Mouse (Mus musculus) adrenal gland, postnatal 36 days (tissue): ENCODE measurements at regions not wholly inside any gene's neighbourhood (a gene's known extent, or its start where the extent isn't known, plus 50 kb on each side); places are given as distances from the start of the nearest gene placed in this dataset.

ENCODE experiments used
- DNase-seq, 2 experiments: peaks; one replicate each; pipeline ENCODE4 v3.0.0; 2021; ENCODE audit warnings: mixed read lengths in 1 of 2

- no peak for DNase-seq
Measured at GRCm38 (mm10) chr1:128723843-128724242, 131.8 kb upstream of the Cxcr4 start.

- no peak for DNase-seq
Measured at GRCm38 (mm10) chr1:128722061-128722471, 130.0 kb upstream of the Cxcr4 start.

DNA sequence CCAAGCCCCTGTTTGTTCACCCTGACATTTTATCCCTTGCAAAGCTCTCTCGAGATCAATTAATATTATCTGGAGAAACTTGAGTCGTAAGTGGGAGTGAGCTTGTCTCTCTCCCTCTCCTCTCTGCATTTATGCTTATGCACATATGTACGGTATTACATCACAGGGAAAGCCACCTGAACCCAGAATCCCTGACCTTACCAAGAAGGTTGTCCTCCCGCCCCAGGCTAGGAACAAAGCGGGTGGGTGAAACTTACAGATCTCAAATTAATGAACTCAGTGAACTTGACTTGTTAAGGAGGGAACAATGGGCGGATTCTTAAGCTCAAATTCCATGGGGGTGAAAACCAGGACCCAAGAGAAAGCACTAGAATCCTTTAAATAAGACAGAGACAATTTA is 122.8 kb upstream of the Cxcr4 start:
- DNase-seq = no peak

- no peak for DNase-seq
Measured at GRCm38 (mm10) chr1:128712876-128713275, 120.8 kb upstream of the Cxcr4 start.

DNA sequence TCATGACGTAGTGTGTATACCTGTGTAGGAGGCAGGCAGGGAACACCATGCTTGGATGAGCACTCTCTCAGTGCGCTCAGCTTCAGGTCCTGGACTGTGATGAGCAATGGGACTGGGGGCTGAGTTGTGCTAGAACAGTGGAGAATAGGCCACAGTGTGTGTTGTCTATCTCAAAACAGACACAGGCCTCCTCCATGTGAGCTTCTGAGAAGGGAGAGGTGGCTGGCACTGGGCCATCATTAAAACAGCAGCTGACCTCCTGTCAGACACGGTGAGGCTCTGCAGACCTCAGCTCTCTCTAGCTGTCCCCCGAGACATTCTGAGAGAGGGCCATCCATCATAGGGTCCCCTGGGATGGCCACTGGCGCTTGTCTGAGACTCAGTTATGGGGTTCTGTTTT is 119.0 kb upstream of the Cxcr4 start:
- no peak for DNase-seq

DNA sequence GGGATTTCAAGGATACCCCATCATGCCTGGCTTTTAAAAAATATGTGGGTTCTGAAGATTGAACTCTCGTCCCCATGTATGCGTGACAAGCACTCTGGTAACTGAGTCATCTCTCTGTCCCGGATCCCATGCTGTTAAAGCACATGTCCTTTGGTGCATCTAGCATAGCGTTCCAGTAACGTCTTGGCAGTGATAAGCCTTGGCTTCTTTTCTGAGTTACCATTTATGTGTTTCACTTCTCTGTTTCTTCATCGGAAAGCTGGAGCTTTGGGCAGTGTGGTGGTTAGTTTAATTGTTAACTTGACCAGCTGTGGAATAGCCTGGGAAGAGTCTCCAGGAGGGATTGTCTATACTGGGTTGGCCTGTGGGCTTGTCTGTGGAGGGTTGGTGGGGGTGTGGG is 115.7 kb upstream of the Cxcr4 start:
- no peak for DNase-seq

DNA sequence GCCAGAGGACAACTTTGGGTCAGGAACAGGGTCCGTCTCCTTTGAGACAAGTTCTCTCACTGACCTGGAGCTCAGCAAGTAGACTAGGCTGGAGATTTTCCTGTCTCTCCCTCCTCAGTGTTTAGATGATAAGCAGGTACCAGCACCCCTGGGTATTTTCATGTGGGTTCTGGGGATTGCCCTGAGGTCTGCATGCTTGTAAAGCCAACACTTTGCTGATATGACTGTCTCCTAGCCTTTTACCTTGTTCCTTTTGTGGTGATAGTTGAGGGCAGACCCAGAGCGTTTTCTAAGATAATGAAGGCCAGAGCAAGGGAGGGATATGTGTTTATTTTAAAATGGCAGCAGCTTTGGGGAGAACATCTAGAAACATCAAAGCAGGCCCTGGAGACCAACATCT is 114.1 kb upstream of the Cxcr4 start:
- DNase-seq = no peak

GRCm38 (mm10) chr1:128705071-128705503 is 113.0 kb upstream of the Cxcr4 start:
- no peak for DNase-seq

DNA sequence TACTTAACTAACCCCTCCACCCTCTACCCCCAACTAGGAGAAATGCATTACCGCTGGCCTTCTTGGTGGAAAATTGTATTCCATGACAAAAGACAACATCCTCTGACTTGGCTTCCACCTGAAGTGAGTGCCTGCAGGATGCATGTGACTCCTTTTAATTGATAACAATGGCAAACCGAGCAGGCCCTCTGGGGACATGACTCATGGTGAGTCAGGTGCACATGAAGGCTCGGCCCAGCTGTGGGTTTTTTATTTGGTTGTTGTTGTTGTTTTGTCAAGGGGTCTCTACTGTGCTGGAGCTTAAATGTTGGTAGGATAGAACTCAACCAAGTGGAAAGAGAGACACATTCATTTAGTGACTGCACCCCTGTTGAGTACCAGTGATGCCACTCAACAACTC is 109.2 kb upstream of the Cxcr4 start:
- DNase-seq = peak; percentile 13 to 47

GRCm38 (mm10) chr1:128697962-128698361 is 105.9 kb upstream of the Cxcr4 start:
- DNase-seq = no peak

DNA sequence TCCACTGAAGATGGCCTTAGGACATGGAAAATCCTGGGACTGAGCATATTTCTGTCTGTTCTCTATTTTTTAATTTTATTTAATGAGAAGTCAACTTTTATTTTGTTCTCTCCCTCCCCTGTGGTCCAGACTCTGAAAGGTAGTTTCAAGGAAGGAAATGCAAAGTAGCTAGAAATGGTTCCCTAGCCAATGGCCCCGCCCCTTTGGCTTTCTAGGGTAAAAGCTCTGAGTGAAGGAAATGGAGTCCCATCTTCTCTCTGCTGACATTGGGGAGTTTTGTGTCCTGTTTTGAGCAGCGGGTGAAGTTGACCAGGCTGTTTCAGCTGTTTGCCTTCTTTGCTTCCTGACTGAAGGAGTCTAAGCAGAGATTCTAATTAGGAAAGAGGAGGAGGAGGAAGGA is 103.8 kb upstream of the Cxcr4 start:
- DNase-seq = no peak

DNA sequence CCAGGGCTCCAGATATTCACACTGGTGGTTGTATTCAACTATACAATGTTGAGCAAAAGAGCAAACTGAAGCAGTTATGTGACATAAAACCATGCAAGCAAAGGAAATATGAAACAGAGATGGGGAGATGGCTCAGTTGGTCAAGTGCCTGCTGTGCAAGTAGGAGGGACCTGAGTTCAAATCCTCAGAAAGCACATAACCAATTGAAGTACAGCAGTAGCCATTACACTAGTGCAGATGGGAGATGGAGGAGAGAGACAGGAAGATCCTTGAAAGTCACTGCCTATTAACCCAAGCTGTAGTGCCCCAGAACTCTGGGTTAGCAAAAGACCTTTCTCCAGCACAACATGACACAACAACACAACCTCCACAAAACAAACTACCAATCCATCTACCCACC is 100.7 kb upstream of the Cxcr4 start:
- no peak for DNase-seq

DNA sequence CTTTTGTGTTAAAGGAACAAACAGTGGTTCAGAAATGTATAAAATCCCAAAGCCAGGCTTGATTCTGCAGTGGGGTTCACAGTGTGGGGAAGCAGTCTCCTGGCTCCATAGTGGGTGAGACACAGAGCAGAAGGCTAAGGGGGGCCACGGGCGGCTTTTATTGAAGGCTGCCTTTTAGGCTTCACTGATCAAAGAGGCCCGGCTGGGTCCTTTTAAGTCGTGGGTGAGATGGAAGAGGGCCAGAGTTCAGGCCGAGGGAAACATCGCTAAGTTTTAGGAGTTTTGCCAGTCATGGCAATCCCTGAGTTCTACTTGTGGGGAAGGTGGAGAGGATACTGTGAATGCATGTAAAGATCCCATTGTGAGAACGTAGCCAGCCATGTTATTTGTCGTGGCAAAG is 100.2 kb upstream of the Cxcr4 start:
- peak; percentile 12 to 15 for DNase-seq

DNA sequence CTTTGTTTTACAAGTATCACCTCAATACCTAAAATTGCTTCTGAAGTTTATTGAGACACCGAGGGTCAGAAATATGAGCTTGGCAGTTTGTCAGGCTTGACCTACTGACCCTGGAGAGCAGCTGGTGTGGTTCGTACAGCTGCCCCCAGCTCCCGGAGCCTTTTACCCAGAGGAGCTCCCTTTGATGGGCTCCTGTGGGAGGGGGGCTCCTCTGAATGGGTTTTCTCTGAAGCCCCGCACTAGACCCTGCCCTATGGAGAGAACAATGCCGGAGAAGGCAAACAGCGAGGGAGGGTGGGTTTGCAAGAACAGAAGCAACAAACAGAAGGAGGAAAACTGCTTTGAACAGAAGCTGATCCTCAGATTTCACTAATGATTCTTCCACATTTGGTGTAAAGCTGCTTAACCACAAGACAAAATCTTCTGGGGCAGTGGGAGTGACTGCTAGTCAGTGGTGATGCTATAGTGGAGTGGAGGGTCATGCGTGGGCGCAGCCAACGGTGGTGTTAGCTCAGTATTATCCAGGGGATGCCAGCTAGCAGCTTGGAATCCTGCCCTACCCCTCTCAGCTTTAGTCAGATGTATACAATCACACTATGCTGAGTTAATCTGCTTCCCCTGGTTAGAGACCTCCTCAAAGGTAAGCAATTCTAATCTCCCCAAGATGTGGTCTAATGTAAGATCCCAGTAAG is 95.3 kb upstream of the Cxcr4 start:
- DNase-seq = no peak

DNA sequence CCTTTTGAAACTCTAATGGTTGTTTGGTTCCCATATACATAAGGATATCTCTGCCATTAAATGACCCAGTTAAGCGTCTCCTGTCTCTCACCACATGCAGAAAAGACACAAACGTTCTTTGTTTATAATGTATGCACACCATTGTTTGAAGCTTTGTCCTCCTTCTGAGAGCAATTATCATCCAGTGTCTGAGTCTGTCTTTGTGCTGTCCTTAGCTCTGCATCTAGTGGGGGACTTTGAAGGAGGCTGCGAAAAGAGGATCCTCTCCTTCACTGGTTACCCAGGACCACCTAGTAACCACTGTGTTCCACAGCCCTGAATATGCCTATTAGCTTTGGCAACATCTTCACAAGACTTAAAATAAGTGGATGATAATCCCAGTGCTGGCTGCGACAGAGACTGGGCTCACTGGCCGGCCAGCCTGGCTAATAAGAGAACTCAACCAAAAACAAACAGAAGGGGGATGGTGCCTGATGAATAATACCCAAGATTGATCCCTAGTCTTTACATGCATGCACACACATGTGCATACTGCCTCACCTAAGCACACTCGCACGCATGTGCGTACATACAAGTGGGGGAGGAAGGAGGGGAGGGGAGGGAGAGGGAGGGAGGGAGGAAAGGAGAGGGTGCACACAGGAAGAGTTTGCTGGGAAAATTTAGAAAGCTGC is 93.5 kb upstream of the Cxcr4 start:
- DNase-seq = no peak

- no peak for DNase-seq
Measured at GRCm38 (mm10) chr1:128682942-128683341, 90.8 kb upstream of the Cxcr4 start.

- peak; percentile 9 to 20 for DNase-seq
Measured at GRCm38 (mm10) chr1:128681261-128681660, 89.2 kb upstream of the Cxcr4 start.

DNA sequence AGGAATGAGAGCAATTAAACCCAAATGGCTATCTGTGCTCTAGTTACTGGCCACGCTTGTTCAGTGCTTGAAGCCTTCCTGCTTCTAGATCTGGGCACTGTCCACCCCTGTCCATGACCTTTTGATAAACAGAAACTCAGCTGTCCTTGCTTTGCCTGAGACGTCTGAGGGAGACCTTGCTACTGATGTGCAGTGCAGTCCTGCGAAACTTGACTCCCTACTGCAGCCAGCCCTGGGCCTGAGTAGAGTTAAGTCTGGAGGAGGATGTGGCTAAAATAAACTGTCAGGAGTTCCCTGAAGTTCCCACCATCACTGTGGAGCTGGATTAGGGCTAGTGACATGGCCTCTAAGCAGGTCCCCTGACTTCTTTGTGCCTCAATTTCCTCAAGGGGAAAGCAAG is 88.4 kb upstream of the Cxcr4 start:
- peak; percentile 50 to 55 for DNase-seq

- no peak for DNase-seq
Measured at GRCm38 (mm10) chr1:128680012-128680411, 87.9 kb upstream of the Cxcr4 start.

GRCm38 (mm10) chr1:128679005-128679980 is 87.2 kb upstream of the Cxcr4 start:
- peak in 1 of 2 experiments; percentile 11 for DNase-seq

GRCm38 (mm10) chr1:128675538-128675937 is 83.4 kb upstream of the Cxcr4 start:
- no peak for DNase-seq

DNA sequence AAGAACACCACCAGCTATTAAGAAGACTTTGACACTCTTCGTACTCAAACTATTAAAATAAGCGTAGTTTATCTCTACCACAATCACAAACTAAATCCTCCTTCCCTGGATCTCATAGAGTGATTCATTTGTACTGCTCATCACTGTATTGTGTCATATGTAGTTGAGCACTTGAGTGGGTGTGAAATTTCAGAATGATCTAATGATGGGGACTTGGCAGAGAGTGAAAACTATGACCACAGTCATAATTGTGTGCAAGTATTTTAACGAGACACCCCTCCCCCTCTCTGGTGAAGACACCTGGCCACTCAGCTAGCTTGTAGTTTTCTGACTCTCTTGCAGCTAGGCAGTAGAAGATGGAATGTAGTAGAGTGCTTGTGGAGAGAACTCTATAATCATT is 80.2 kb upstream of the Cxcr4 start:
- no peak for DNase-seq

DNA sequence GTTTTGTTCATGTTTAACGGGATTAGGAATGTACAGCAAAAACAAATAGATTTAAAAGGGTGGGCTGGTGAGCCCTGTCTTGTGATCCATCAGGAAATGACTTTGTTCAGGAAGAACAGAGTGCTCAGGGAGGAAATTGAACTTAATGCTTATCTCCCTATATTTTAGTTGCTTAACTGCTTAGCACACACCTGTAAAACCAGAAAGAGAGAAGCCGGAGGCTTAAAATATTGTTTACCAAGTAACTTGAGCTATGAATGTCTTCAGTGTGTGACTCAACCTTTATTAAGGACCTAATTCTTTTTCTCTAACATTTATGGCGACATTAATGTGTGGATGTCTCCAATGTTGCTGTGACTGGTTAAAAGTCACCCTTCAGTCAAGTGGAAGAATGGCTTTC is 79.4 kb upstream of the Cxcr4 start:
- DNase-seq = no peak
